Mouse (Mus musculus) CD8-positive naive resting alpha-beta T cell, adult 2 months (primary cell): ENCODE measurements at regions not wholly inside any gene's neighbourhood (a gene's known extent, or its start where the extent isn't known, plus 50 kb on each side); places are given as distances from the start of the nearest gene placed in this dataset.
"Not testable (repeated sequence)": the region's sequence is repeated elsewhere in the genome, so short reads cannot be mapped to it uniquely, and the experiment has no call there.

Experiments
- DNase-seq, 2 experiments: peaks; one replicate each; pipeline ENCODE4 v3.0.0; 2022; ENCODE audit warnings: low read depth in 2 of 2, low spot score in 2 of 2

- DNase-seq, result no peak
These were observed 52.4 kb downstream of the Gm13691 start for GRCm38 (mm10) chr2:84042793-84043192.

GRCm38 (mm10) chr2:84048398-84049140 is 58.2 kb downstream of the Gm13691 start:
- DNase-seq, result no peak

- no peak for DNase-seq
These were observed 61.6 kb downstream of the Gm13691 start for GRCm38 (mm10) chr2:84051883-84052331.

GRCm38 (mm10) chr2:84059246-84059645 is 68.9 kb downstream of the Gm13691 start:
- peak in 1 of 2 experiments; percentile 22 for DNase-seq

- no peak for DNase-seq
These were observed 70.9 kb downstream of the Gm13691 start for GRCm38 (mm10) chr2:84061221-84061620.

- no peak for DNase-seq
These were observed 74.0 kb downstream of the Gm13691 start for GRCm38 (mm10) chr2:84064371-84064770.

- DNase-seq, result no peak
These were observed 74.7 kb downstream of the Gm13691 start for GRCm38 (mm10) chr2:84065061-84065460.

GRCm38 (mm10) chr2:84065749-84066148 is 75.4 kb downstream of the Gm13691 start:
- no peak for DNase-seq

GRCm38 (mm10) chr2:84066151-84066693 is 75.9 kb downstream of the Gm13691 start:
- DNase-seq, result no peak

- no peak for DNase-seq
These were observed 76.6 kb downstream of the Gm13691 start for GRCm38 (mm10) chr2:84066785-84067526.

GRCm38 (mm10) chr2:84068617-84069016 is 78.3 kb downstream of the Gm13691 start:
- DNase-seq, result no peak

GRCm38 (mm10) chr2:84069411-84069810 is 79.1 kb downstream of the Gm13691 start:
- DNase-seq, result not testable (repeated sequence)

- DNase-seq, result no peak
These were observed 82.7 kb downstream of the Gm13691 start for GRCm38 (mm10) chr2:84072881-84073583.

GRCm38 (mm10) chr2:84075944-84076343 is 85.6 kb downstream of the Gm13691 start:
- DNase-seq, result no peak

- DNase-seq, result no peak
These were observed 88.9 kb downstream of the Gm13691 start for GRCm38 (mm10) chr2:84079284-84079683.

GRCm38 (mm10) chr2:84080228-84080627 is 89.9 kb downstream of the Gm13691 start:
- no peak for DNase-seq

- DNase-seq, result no peak
These were observed 104.4 kb downstream of the Gm13691 start for GRCm38 (mm10) chr2:84094751-84095150.

- no peak for DNase-seq
These were observed 108.4 kb downstream of the Gm13691 start for GRCm38 (mm10) chr2:84098746-84099145.

- DNase-seq, result no peak
These were observed 123.2 kb downstream of the Gm13691 start for GRCm38 (mm10) chr2:84113562-84113961.

- no peak for DNase-seq
These were observed 129.5 kb downstream of the Gm13691 start for GRCm38 (mm10) chr2:84119839-84120238.

- DNase-seq, result no peak
These were observed 137.2 kb downstream of the Gm13691 start for GRCm38 (mm10) chr2:84127586-84127985.
